Comparison of ENCODE assay signal across 29 mouse cellular contexts in genomic region chr3:66137601-66138000, GRCm38 (mm10).
DNase-seq lines count a peak whose midpoint lies in the region; ATAC-seq lines count a peak whose summit lies in the region.
"Had no signal": no experiment of that assay in that cellular context is flagged by ENCODE, and none has a peak within 500 bp of the region (broad histone marks: within the 10 kb centered on the region; RNA-seq: fewer than 3 reads in every experiment).

No protein-coding gene starts in this region.

- no peak overlapping the region for H3K9ac ChIP-seq in midbrain, embryonic 14.5 days (replicated peaks; ENCODE audit: low read length)
- H3K9ac ChIP-seq in midbrain, embryonic 16.5 days (ENCODE audit: low read depth, low read length), result no peak overlapping the region
- no peak overlapping the region for H3K9ac ChIP-seq in midbrain, embryonic 13.5 days (replicated peaks)
- H3K9ac ChIP-seq: embryonic facial prominence, embryonic 12.5 days; embryonic facial prominence, embryonic 15.5 days; forebrain, embryonic 12.5 days had no signal

- 47% methylated on average over 7 of the region's 7 CpGs for WGBS in midbrain, embryonic 14.5 days
- WGBS in midbrain, embryonic 10.5 days, result 72% methylated on average over 7 of the region's 7 CpGs
- 46% methylated on average over 7 of the region's 7 CpGs for WGBS in midbrain, embryonic 16.5 days
- 64% methylated on average over 7 of the region's 7 CpGs for WGBS in midbrain, embryonic 13.5 days

- no peaks in the 10 kb centered on the region for H3K9me3 ChIP-seq in midbrain, embryonic 14.5 days (ENCODE audit: control insufficient read depth, low read length)
- H3K9me3 ChIP-seq in midbrain, embryonic 10.5 days (replicated peaks), result no peaks in the 10 kb centered on the region
- H3K9me3 ChIP-seq in midbrain, embryonic 16.5 days (replicated peaks; ENCODE audit: control insufficient read depth, low read length, poor library complexity, severe bottlenecking), result no peaks in the 10 kb centered on the region
- H3K9me3 ChIP-seq in midbrain, embryonic 13.5 days, result no peaks in the 10 kb centered on the region
- H3K9me3 ChIP-seq: embryonic facial prominence, embryonic 12.5 days; embryonic facial prominence, embryonic 15.5 days; forebrain, embryonic 10.5 days; forebrain, embryonic 12.5 days; G1E had no signal

- no peak overlapping the region for H3K4me3 ChIP-seq in midbrain, embryonic 14.5 days (replicated peaks; ENCODE audit: low read depth, low read length)
- H3K4me3 ChIP-seq in midbrain, embryonic 10.5 days, result no peak overlapping the region
- no peak overlapping the region for H3K4me3 ChIP-seq in midbrain, embryonic 16.5 days (ENCODE audit: low read depth, low read length)
- H3K4me3 ChIP-seq in midbrain, embryonic 13.5 days (replicated peaks), result no peak overlapping the region
- H3K4me3 ChIP-seq: embryonic facial prominence, embryonic 12.5 days; embryonic facial prominence, embryonic 15.5 days; erythroblast, embryonic 14.5 days; forebrain, embryonic 10.5 days; forebrain, embryonic 12.5 days had no signal

- H3K27ac ChIP-seq in midbrain, embryonic 14.5 days (replicated peaks; ENCODE audit: low read depth, low read length), result no peak overlapping the region
- no peak overlapping the region for H3K27ac ChIP-seq in midbrain, embryonic 10.5 days (replicated peaks)
- H3K27ac ChIP-seq in midbrain, embryonic 16.5 days (ENCODE audit: low read length), result no peak overlapping the region
- H3K27ac ChIP-seq in midbrain, embryonic 13.5 days, result no peak overlapping the region
- H3K27ac ChIP-seq: embryonic facial prominence, embryonic 12.5 days; embryonic facial prominence, embryonic 15.5 days; forebrain, embryonic 10.5 days; forebrain, embryonic 12.5 days had no signal

- H3K36me3 ChIP-seq in midbrain, embryonic 14.5 days (ENCODE audit: control insufficient read depth, insufficient read depth, low read length), result no peaks in the 10 kb centered on the region
- H3K36me3 ChIP-seq in midbrain, embryonic 10.5 days, result no peaks in the 10 kb centered on the region
- H3K36me3 ChIP-seq in midbrain, embryonic 16.5 days (ENCODE audit: control insufficient read depth, insufficient read depth, low read length), result no peaks in the 10 kb centered on the region
- no peaks in the 10 kb centered on the region for H3K36me3 ChIP-seq in midbrain, embryonic 13.5 days
- H3K36me3 ChIP-seq: embryonic facial prominence, embryonic 12.5 days; embryonic facial prominence, embryonic 15.5 days; forebrain, embryonic 10.5 days; forebrain, embryonic 12.5 days; G1E had no signal

- H3K27me3 ChIP-seq in midbrain, embryonic 14.5 days (ENCODE audit: control insufficient read depth, insufficient read depth, low read length), result no peaks in the 10 kb centered on the region
- no peaks in the 10 kb centered on the region for H3K27me3 ChIP-seq in midbrain, embryonic 10.5 days (ENCODE audit: low read depth, poor library complexity, severe bottlenecking)
- H3K27me3 ChIP-seq in midbrain, embryonic 16.5 days (ENCODE audit: control insufficient read depth, insufficient read depth, low read depth, low read length), result no peaks in the 10 kb centered on the region
- H3K27me3 ChIP-seq in midbrain, embryonic 13.5 days, result no peaks in the 10 kb centered on the region
- H3K27me3 ChIP-seq: CH12.LX; embryonic facial prominence, embryonic 12.5 days; embryonic facial prominence, embryonic 15.5 days; forebrain, embryonic 12.5 days; Patski had no signal

- peak; percentile 26 for DNase-seq in embryo, embryonic 11 days
- no peak for DNase-seq in embryo, embryonic 9.5 days (ENCODE audit: extremely low spot score)
- peak; percentile 49 for DNase-seq in midbrain, embryonic 14.5 days
- DNase-seq in midbrain, embryonic 10.5 days (ENCODE audit: low spot score), result no peak
- DNase-seq in urinary bladder, adult 18-20 months (ENCODE audit: low spot score in 2 of 2), result no peak
- DNase-seq: adrenal gland, adult 8-10 months; adrenal gland, postnatal 14 days; adrenal gland, postnatal 36 days; B cell, adult 2 months; cerebellum, adult 11 months; cerebellum, adult 18-20 months; cerebellum, adult 8-10 months; cerebellum, adult 9-11 months; cerebellum, postnatal 14 days; cerebellum, postnatal 36 days had no signal

- ATAC-seq in midbrain, embryonic 14.5 days (ENCODE audit: low FRiP score, low TSS enrichment), result no peak
- ATAC-seq in midbrain, embryonic 16.5 days, result peak; percentile 81; the same call in 1 of the 2 replicates
- ATAC-seq in midbrain, embryonic 13.5 days, result no peak
- ATAC-seq: activated CD4-positive, CD25-positive, alpha-beta regulatory T cell, adult 4 months; CD4-positive, CD25-positive, alpha-beta regulatory T cell, adult 4 months; forebrain, embryonic 14.5 days; forebrain, embryonic 16.5 days; Patski had no signal

- no peak overlapping the region for H3K4me2 ChIP-seq in midbrain, embryonic 14.5 days (ENCODE audit: low read length)
- no peak overlapping the region for H3K4me2 ChIP-seq in midbrain, embryonic 16.5 days (ENCODE audit: low read length)
- H3K4me2 ChIP-seq in midbrain, embryonic 13.5 days (replicated peaks), result no peak overlapping the region
- H3K4me2 ChIP-seq: embryonic facial prominence, embryonic 12.5 days; embryonic facial prominence, embryonic 15.5 days; forebrain, embryonic 12.5 days had no signal

- H3K4me1 ChIP-seq in midbrain, embryonic 14.5 days (ENCODE audit: control insufficient read depth, insufficient read depth, low read length), result no peaks in the 10 kb centered on the region
- H3K4me1 ChIP-seq in midbrain, embryonic 10.5 days, result peaks cover 10% of the 10 kb centered on the region
- no peaks in the 10 kb centered on the region for H3K4me1 ChIP-seq in midbrain, embryonic 16.5 days (ENCODE audit: control insufficient read depth, insufficient read depth, low read length)
- H3K4me1 ChIP-seq in midbrain, embryonic 13.5 days (replicated peaks), result 0 out of 2 replicates have a peak, but pooled peaks cover 4% of the 10 kb centered on the region

Comparison
In these comparisons a context has a peak if more than half of its experiments do, and no peak if none do; other contexts are left out.
1. DNase-seq: peak in embryo, embryonic 11 days (single experiment) and midbrain, embryonic 14.5 days (single experiment); none in embryo, embryonic 9.5 days (single experiment), midbrain, embryonic 10.5 days (single experiment) and urinary bladder, adult 18-20 months (0 of 2).